Mouse (Mus musculus) urinary bladder, adult 18-20 months (tissue): ENCODE measurements around the gene Fdps.
"Not testable (repeated sequence)": the region's sequence is repeated elsewhere in the genome, so short reads cannot be mapped to it uniquely, and the experiment has no call there.

Source experiments
- DNase-seq, 2 experiments: peaks; one replicate each; pipeline ENCODE4 v3.0.0; 2022; ENCODE audit warnings: low spot score in 2 of 2, mixed read lengths in 2 of 2

The Fdps gene

GRCm38 (mm10) chr3:89102495-89103290 is 934 bp upstream of the Fdps start:
- DNase-seq: no peak

DNA sequence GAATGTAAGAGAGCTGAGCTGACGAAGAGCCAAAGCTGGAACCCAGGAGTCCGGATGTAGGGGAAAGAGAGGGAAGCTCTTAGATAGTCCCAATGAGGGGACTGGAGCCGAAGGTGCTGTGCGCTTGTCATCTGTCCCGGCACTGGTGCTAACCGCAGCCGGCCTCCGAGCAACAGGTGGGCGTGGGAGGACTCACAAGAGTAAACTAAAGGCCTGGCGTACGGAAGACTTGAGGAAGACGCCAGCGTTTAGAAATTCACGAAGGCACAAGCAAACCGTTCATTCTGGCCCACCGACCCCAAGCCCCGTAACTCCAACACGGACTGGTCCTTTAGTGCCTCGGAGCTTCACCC is 324 bp downstream of the Fdps start:
- DNase-seq: no peak

GRCm38 (mm10) chr3:89100811-89101210 is 948 bp downstream of the Fdps start, which contains the start of gene Gm43738:
Gm43738 (minus strand) TSS chr3:89101099.
- DNase-seq: no peak

- no peak for DNase-seq
Measured at GRCm38 (mm10) chr3:89094021-89094420, 7.7 kb downstream of the Fdps start.

- peak; percentile 56 to 68 for DNase-seq
Measured at GRCm38 (mm10) chr3:89093175-89093574, 8.6 kb downstream of the Fdps start, which contains the start of gene Rusc1. Rusc1 (minus strand) TSS chr3:89093311.

- no peak for DNase-seq
Measured at GRCm38 (mm10) chr3:89092509-89093090, 9.2 kb downstream of the Fdps start.

DNA sequence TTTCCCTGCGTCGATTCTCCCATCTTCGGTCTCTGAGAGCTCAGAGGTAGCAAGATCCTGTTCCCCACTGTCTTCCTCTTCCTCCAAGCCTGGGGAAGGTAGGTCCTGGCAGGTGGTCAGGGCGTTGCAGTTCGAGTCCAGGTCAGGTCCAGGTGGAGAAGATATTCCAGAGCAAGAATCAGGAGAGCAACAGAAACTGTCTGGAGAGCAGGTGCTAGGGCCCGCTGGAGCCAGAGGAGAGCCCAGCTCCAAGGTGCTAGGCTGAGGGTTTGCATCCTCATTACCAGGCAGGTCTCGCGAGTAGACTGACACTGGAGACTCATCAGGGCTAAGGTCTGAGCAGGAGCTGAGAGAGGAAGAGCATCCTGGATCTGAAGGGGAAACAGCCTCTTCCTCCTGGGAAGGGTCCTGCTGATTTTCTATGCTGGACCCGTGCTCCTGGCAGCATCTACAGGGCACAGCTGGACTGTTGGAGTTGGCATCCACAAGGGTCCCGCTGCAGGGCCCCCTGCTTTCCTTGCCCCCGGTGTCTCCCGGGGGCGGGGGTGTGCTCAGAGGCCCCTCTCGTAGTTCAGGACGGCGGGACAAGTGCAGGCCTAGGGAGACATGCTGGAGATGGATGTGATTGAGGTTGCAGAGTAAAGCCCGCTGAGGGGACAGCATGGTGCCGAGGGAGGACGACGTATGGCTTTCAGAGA is 9.8 kb downstream of the Fdps start:
- no peak for DNase-seq

GRCm38 (mm10) chr3:89090694-89091655 is 10.8 kb downstream of the Fdps start:
- peak; percentile 67 to 88 for DNase-seq

GRCm38 (mm10) chr3:89089882-89090591 is 11.7 kb downstream of the Fdps start:
- peak; percentile 81 to 88 for DNase-seq

- peak in 1 of 2 experiments; percentile 26 for DNase-seq
Measured at GRCm38 (mm10) chr3:89088974-89089373, 12.8 kb downstream of the Fdps start.

DNA sequence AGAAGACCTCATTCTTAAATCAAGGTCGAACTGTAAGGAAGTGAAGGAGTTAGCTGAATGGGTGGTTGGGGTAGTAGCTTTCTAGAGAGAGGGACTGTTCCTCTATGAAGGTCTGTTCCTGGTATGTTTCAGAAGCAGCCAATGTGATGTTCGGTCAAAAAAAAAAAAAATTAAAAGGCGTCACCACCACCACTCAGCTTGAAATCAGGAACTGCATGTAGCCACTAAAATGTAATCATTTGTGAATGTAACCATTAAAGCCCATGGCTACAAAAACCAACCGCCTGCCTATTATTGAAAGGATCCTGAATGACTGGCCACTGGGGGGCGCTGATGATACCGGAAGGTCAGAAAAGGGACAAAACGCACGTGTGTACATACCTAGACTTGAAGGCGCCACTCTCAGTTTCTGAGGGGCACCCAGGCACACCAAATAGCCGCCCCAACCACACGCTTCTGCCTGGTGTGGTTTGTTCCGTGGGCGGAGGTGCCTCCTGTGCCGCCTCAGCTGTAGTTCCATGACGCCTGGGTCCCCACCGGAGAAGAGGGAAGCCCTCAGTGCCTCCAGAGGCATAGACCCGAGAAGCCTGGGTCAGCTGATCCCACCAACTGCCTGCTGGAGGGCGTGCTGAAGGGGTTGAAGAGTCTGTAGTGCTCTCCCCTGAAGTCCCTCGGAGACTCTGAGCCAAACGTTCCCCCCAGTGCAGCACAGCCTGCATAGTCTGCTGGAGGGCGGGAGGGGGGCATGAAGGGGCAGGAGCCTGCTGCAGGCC is 14.2 kb downstream of the Fdps start:
- DNase-seq: peak; percentile 53 to 81

- DNase-seq: no peak
Measured at GRCm38 (mm10) chr3:89084654-89085190, 17.0 kb downstream of the Fdps start.

DNA sequence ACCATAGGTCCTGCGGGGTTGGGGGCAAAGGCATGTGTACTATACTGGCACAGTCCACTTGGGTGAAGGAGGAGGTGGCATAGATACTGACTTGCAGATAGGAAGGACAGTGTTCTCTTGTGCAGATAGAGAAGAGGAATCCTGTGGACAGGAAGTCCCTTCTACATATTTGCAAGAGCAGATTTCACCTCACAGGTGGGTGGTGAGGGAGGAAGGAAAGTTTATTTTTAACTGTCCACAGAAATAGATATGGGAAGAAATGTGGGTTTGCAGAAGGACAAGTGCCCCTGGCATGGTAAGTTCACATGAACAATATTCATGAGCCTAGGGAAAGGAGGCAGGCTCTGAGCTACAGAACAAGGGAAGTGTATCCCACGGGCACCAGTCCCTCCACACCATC is 17.6 kb downstream of the Fdps start:
- no peak for DNase-seq

DNA sequence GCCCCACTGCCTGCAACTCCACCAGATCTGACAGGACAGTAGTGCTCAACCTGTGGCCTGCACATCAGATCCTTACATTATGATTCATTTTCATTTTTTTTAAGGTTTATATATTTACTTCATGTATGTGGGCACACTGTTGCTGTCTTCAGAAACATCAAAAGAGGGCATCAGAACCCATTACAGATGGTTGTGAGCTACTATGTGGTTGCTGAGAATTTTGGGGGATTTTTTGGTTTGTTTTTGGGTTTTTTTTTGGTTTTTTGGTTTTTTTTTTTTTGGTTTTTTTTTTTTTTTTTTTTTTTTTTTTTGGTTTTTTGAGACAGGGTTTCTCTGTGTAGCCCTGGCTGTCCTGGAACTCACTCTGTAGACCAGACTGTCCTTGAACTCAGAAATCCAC is 19.5 kb downstream of the Fdps start:
- not testable (repeated sequence) for DNase-seq

DNA sequence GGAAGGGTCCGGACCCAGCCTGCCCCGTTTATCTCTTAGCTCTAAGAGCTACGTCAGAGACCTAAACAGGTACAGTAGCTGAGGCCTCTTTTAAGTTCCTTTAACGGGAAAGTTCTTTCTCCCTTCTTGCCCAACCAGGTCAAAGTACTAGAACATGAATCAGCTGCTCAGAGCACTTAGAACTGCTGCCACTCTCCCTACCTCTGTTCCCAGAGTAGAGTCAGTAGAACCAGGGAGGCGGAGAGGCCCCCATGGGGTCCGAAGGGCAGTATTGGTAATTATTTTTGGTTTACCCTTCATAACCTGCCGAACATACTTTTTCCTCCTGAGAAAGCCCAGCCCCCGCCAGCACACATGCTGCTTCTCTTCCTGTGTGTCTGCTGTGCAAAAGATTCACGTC is 24.4 kb downstream of the Fdps start:
- no peak for DNase-seq

DNA sequence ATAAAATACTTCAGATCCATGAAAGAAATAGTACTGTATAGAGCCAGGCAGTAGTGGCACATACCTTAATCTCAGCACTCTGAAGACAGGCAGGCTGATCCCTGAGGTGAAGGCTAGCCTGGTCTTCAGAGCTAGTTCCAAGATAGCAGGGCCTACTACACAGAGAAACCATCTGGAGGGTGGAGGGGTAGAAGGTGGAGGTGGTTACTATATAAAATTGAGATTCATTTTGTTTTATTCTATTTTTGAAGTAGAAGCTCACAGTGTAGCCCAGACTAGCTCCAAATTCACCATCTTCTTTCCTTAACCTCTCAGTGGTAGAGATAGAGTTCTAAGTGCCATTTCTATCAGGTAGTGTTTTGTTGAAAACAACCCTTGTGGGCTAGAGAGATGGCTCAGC is 34.5 kb downstream of the Fdps start:
- DNase-seq: no peak

DNA sequence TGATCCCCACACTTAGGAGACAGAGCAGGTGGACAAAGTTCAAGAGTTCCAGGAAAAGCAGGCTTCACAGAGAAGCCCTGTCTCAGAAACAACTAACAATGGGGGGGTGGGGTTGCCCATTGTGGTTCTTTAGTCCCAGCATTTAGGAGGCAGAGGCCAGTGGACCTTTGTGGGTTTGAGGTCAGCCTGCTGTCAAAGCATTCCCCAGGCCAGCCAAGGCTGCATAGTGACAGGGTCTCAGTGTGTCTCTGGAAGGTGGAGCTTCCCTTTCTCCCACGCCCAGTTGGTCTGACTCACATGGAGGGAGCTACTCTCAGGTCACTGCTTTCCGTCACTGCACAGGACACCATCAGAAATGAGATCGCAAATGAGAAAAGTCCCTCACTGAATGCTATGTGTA is 40.1 kb downstream of the Fdps start:
- no peak for DNase-seq

DNA sequence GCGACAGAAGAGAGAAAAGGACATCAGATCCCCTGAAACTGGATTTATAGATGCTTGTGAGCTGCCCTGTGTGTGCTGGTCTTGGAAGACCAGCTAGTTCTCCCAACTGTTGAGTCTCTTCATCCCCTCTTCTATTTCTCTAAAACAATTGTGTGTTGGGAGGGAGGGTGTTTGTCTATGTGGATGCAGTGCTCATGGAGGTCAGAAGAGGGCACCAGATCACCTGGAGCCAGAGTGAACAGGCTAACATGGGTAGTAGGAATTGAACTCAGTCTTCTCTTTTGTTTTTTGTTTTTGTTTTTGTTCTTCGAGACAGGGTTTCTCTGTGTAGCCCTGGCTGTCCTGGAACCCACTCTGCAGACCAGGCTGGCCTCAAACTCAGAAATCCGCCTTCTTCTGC is 43.0 kb downstream of the Fdps start:
- DNase-seq: no peak

DNA sequence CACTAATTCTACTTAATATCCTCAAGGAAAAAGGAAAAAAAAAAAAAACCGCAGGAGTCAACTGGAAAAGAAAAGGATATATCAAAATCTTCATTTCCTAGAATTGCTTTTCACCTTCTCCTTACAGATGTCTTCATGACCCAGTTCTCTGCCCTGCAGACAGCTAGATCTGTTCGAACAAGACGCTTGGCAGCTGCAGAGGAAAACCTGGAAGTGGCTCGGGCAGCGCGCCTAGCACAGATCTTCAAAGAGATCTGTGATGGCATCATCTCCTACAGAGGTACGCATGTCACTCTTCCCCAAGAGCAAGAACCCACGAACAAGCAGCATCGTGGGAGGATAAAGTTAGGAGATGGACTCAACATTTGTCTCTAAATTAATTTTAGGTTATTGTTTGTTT is 43.4 kb downstream of the Fdps start:
- DNase-seq: no peak
